Mouse (Mus musculus): ENCODE results near the gene Vps13d. TPM values are rescaled to one million over a fixed set of nuclear protein-coding genes. Genes with fewer than 3 reads are reported as not detected.

Gene Vps13d
- total RNA-seq (2021) = 10 to 100 TPM; 62.2 to 72.8 TPM
- long read RNA-seq, partial matches to known transcripts = 3 of 9 reads
- long read RNA-seq, other reads (novel, unspliced or antisense) = 6 of 9 reads

- peak; percentile 85 to 93 for DNase-seq (ENCODE audit: low spot score in 2 of 2)
Measured at GRCm38 (mm10) chr4:145194559-145195162, at the start of gene Vps13d. TSS of gene Vps13d (minus strand) at chr4:145195005.

- DNase-seq (ENCODE audit: low spot score in 2 of 2) = no peak
Measured at GRCm38 (mm10) chr4:145242719-145243350, 48.0 kb upstream of the Vps13d start.

- no peak for DNase-seq (ENCODE audit: low spot score in 2 of 2)
Measured at GRCm38 (mm10) chr4:145240723-145241231, 46.0 kb upstream of the Vps13d start.

- peak in 1 of 2 experiments; percentile 27 for DNase-seq (ENCODE audit: low spot score in 2 of 2)
Measured at GRCm38 (mm10) chr4:145239049-145239830, 44.4 kb upstream of the Vps13d start.

DNA sequence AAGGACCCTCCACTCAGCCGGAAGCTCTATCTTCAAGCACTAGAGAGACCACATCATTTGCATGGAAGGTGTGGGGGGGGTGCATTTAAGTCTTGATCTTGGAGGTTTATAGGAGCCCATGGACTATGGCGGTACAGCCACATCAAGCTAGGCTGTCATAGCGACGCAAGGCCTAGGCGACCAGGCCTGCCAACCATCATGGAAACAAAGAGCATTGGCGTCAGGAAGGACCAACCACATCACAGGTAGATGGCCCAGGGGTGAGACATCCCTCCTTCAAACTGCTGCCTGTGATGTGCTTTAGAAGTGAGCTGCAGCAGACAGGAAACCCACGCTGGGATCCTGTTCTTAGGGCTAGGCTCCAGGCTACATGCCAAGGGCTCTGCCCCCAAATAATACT, 41.2 kb upstream of the Vps13d start:
- no peak for DNase-seq (ENCODE audit: low spot score in 2 of 2)

DNA sequence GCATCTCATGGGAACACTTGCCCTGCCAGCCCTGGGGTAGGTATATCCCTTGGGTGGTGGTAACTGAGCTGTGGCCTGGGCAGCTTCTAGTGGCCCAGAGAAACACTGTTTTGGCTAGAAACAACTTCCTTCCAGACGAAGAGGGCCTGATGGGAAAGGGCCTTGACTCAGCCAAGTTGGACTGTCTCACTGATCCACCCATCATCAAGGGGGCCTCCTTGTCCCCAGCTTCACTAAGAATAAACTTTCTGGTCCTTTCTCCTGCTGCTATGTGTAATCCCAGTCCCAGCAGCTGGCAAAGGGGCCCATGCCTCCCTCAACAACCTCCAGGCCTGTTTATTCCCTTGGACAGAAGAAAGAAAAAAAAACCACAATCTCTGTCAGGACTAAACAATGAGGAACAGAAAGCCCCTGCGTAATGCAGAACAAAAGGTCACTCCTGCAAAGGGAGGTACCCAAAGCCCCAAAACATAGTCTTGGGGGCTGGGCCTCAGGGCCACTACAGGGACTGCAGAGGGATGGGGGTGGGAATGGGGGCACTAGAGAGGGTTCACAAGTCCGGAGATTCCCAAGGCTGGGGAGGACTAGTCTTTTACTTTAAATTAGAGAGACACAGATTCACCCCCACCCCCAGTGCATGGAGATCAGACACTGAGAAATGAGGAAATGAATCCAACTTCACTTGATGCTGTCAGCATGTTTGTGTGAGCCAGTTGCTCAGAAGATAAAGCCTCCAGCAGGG, 38.9 kb upstream of the Vps13d start:
- DNase-seq (ENCODE audit: low spot score in 2 of 2) = no peak

- no peak for DNase-seq (ENCODE audit: low spot score in 2 of 2)
Measured at GRCm38 (mm10) chr4:145231732-145232131, 36.9 kb upstream of the Vps13d start.

DNA sequence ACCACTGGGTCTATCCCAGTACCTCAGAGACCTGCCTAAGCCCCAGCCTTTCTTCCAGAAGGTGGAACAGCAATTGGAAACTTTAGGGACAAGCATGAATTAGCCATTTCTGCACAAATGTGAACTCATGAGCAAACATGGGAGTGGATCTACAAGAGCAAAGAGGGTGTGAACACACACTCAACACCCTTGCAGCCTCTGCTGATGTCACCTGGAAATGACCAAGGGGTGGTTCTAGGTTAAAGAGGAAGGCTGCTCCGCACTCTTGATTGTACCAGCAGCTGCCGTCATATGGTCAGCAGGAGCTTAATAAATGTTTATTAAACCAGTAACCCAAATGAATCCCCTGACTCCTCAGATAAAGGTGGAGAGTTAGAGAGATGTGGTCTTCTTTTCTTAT, 35.8 kb upstream of the Vps13d start:
- no peak for DNase-seq (ENCODE audit: low spot score in 2 of 2)

DNA sequence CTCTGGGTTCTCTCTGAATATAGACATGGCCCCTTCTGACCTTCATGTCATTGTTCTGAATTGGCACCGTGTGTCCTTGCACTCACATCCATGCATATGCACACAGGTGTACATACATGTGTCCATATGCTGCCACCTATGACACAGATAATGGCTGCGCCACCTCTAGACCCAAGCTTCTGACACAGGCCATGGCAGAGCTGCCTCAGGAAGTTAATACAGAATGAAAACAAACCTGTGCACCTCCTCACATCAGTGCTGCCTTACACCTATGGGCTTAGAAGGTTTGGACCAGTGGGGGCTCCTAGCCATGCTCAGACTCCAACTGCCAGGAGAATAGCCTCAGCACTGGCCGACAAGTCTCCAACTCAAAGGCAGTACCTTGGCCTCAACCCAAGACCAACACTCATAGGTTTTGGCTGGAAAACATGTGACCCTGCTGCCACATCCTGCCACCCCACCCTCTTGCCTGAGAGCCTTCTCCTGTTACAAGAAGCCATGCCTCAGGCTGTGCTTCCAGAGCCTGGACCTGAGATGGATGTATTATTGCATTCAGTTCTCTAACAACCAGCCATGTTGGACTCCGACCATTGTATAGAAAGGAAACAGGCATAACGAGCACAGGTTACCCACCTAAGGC, 34.8 kb upstream of the Vps13d start:
- no peak for DNase-seq (ENCODE audit: low spot score in 2 of 2)

GRCm38 (mm10) chr4:145229051-145229450, 34.2 kb upstream of the Vps13d start:
- no peak for DNase-seq (ENCODE audit: low spot score in 2 of 2)

GRCm38 (mm10) chr4:145224613-145225012, 29.8 kb upstream of the Vps13d start:
- no peak for DNase-seq (ENCODE audit: low spot score in 2 of 2)

GRCm38 (mm10) chr4:145222064-145222463, 27.3 kb upstream of the Vps13d start:
- DNase-seq (ENCODE audit: low spot score in 2 of 2) = no peak

DNA sequence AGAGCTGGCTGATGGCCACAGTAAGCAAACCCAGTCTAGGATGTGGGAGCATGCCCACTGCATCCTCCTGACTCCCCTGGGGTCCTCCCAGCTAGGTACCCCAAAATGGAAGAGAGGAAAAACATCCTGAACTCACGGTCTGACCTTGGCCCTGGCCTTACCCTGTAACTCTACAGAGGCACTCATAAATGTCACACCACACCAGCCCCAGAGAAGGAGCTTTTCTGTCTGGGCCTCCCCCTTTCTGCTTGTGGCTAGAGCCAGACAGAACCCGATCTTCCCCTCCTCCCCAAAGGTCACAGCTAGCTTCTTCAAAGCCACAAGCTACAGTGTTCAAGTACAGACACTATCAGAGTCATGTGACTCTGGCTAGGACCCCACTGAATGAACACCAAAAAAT, 26.6 kb upstream of the Vps13d start:
- no peak for DNase-seq (ENCODE audit: low spot score in 2 of 2)

GRCm38 (mm10) chr4:145220001-145220400, 25.2 kb upstream of the Vps13d start:
- no peak for DNase-seq (ENCODE audit: low spot score in 2 of 2)

DNA sequence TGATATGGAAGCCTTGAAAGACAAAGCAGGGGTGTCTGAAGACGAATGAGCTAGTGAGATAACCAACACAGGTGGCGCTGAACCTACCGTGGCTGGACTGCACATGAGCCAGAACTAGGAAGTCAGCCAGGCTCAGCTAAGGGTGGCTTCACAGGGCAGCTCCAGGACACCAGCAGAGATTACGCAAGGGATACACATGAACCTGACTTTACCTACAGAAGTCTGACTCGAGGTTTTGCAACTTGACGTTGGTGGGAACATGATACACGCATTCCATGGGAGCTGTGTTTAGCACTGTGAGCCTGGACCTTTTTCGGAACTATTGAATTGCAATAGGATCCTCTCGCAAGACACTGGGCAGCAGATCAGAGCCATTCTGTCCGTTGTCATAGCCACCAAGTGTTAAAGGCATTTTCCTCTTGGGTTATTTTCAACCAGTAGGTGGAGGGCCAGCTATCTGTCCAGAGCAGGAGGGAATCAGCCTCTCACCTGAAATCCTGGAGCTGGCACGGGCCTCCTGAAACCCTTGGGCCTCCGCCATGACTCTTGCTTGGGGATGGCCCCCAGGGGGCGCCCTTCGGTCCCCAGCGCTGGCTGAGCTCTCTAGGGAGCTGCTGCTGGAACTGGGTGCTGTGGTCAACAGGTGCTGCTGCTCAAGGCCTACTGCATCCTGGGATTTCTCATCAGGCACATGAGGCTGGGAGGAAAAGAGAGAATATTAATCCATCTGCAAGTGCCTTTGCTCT, 24.6 kb upstream of the Vps13d start:
- DNase-seq (ENCODE audit: low spot score in 2 of 2) = no peak

DNA sequence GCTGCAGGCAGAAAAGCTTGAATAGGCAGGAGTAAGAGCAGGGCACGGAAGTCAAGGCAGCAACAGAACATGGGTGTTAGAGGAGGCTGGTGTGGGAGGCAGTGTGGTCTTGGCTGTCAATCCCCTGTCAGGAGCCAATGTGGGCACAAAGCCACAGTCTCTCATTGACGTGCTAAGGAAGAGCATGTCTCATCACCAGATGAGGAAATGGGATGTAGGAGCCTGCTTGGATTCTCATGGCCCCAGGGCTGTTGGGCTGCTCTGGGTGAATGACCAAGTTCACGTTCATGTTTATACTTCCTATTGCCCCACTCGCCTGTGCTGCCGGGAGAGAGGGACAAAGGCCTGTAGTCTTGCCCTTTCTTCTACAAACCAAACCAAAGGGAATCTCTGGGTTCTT, 23.0 kb upstream of the Vps13d start:
- no peak for DNase-seq (ENCODE audit: low spot score in 2 of 2)

GRCm38 (mm10) chr4:145217046-145217445, 22.2 kb upstream of the Vps13d start:
- DNase-seq (ENCODE audit: low spot score in 2 of 2) = no peak

DNA sequence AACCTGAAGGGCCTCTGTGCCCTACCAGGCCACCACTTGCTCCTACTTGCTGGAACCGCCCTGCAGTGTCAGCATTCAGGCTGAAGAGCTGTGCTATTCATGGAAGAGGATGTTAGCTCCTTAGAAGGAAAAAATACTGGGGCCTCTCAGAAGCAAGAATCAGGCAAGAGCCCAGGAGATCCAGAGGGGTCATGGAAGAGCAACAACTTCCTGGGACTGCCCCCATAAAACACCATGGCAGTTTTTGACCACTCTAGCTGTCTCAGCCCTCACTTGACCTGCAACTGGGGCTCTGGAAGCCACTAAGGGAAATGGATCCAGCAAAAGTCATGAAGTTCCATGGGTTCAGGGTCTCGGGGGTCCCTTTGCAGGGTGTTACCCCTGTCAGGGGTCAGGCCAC, 20.6 kb upstream of the Vps13d start:
- no peak for DNase-seq (ENCODE audit: low spot score in 2 of 2)

DNA sequence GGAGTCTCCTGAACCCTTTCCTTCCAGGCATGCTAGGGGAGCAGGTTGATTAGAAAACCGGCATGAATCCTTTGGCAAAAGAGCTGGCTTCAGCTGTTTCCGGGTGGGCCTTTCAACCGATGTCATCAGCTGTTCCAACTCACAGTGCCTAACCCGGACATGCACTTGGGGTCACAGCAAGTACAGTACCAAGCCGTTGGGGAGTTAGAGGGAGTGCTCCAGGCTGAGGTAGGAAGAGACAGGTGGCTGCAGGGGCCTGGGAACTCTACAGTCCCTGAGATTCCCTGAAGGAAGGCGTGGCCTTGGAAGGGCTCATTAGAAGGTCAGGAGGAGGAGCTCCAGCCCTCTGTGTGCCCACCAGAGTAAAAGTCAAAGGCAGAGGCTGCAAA, 20.0 kb upstream of the Vps13d start:
- no peak for DNase-seq (ENCODE audit: low spot score in 2 of 2)

All from layer of hippocampus, adult 18-20 months (tissue).